Mouse (Mus musculus) adrenal gland, postnatal 14 days (tissue): Measurements from ENCODE around the gene Clcn2. TPM values are rescaled to one million over a fixed set of nuclear protein-coding genes. Genes with fewer than 3 reads are reported as not detected.

Experiments used
- DNase-seq: peaks from one replicate; pipeline ENCODE4 v3.0.0; 2021; ENCODE audit warnings: mixed read lengths
- long read RNA-seq, 2 experiments: library from polyadenylated mRNA; stranded (forward); transcript quantifications; one replicate each; pipeline ENCODE4 v2.0.0; 2021
- total RNA-seq: library from RNA; stranded (reverse); gene quantifications from 2 replicates; pipeline ENCODE4 v1.2.3, GENCODE M21; 2021

The Clcn2 gene
- 19.5 and 26.8 TPM in 2 replicates for total RNA-seq
- long read RNA-seq, experiment 1, transcript Clcn2-201 (24 exons, 3,128 nt): major isoform, 15 of 33 reads
- long read RNA-seq, experiment 1, partial matches to known transcripts: 4 of 33 reads
- long read RNA-seq, experiment 1, other reads (novel, unspliced or antisense): 14 of 33 reads
- long read RNA-seq, experiment 2, transcript Clcn2-201 (24 exons, 3,128 nt): major isoform, 7 of 17 reads
- long read RNA-seq, experiment 2, partial matches to known transcripts: 3 of 17 reads
- long read RNA-seq, experiment 2, other reads (novel, unspliced or antisense): 7 of 17 reads

- DNase-seq: peak; percentile 99
Observed at GRCm38 (mm10) chr16:20717181-20717977, at the start of gene Clcn2, which contains the start of gene Polr2h. TSS of gene Clcn2 (minus strand) at chr16:20717746. TSS of gene Polr2h (plus strand) at chr16:20717665.

GRCm38 (mm10) chr16:20765244-20765643 is 47.7 kb upstream of the Clcn2 start:
- peak; percentile 55 for DNase-seq

GRCm38 (mm10) chr16:20761681-20762080 is 44.1 kb upstream of the Clcn2 start:
- peak; percentile 78 for DNase-seq

- DNase-seq: no peak
Observed at GRCm38 (mm10) chr16:20757385-20757784, 39.8 kb upstream of the Clcn2 start.

- DNase-seq: peak; percentile 64
Observed at GRCm38 (mm10) chr16:20756052-20756451, 38.5 kb upstream of the Clcn2 start.

GRCm38 (mm10) chr16:20750518-20750917 is 33.0 kb upstream of the Clcn2 start:
- no peak for DNase-seq

GRCm38 (mm10) chr16:20746641-20747040 is 29.1 kb upstream of the Clcn2 start:
- DNase-seq: peak; percentile 76

- DNase-seq: no peak
Observed at GRCm38 (mm10) chr16:20739845-20740244, 22.3 kb upstream of the Clcn2 start.

- DNase-seq: no peak
Observed at GRCm38 (mm10) chr16:20736823-20737222, 19.3 kb upstream of the Clcn2 start.

GRCm38 (mm10) chr16:20736168-20736567 is 18.6 kb upstream of the Clcn2 start:
- DNase-seq: no peak

GRCm38 (mm10) chr16:20735651-20736050 is 18.1 kb upstream of the Clcn2 start:
- DNase-seq: no peak

- DNase-seq: no peak
Observed at GRCm38 (mm10) chr16:20733731-20734730, 16.5 kb upstream of the Clcn2 start, which contains the start of gene Thpo. TSS of gene Thpo (minus strand) at chr16:20734511.

GRCm38 (mm10) chr16:20732925-20733730 is 15.6 kb upstream of the Clcn2 start, which contains the start of gene Chrd:
TSS of gene Chrd (plus strand) at chr16:20733127.
- peak; percentile 84 for DNase-seq

GRCm38 (mm10) chr16:20732251-20732924 is 14.8 kb upstream of the Clcn2 start:
- peak; percentile 62 for DNase-seq

- no peak for DNase-seq
Observed at GRCm38 (mm10) chr16:20731688-20732087, 14.1 kb upstream of the Clcn2 start.

- peak; percentile 39 for DNase-seq
Observed at GRCm38 (mm10) chr16:20730293-20730711, 12.8 kb upstream of the Clcn2 start.

GRCm38 (mm10) chr16:20726384-20726783 is 8.8 kb upstream of the Clcn2 start:
- no peak for DNase-seq

- no peak for DNase-seq
Observed at GRCm38 (mm10) chr16:20725750-20726149, 8.2 kb upstream of the Clcn2 start.

GRCm38 (mm10) chr16:20725321-20725720 is 7.8 kb upstream of the Clcn2 start:
- no peak for DNase-seq

- DNase-seq: peak; percentile 88
Observed at GRCm38 (mm10) chr16:20724338-20724748, 6.8 kb upstream of the Clcn2 start.
